Mouse (Mus musculus) left cerebral cortex, adult 11 months (tissue): ENCODE measurements at regions not wholly inside any gene's neighbourhood (a gene's known extent, or its start where the extent isn't known, plus 50 kb on each side); places are given as distances from the start of the nearest gene placed in this dataset.
A peak's percentile ranks its signal among the peaks of the same experiment; 100 is the strongest.

Source experiments
- DNase-seq: peaks from one replicate; pipeline ENCODE4 v3.0.0; 2022; ENCODE audit warnings: low spot score

- no peak for DNase-seq
These were observed 70.5 kb upstream of the Efemp1 start for GRCm38 (mm10) chr11:28782486-28782885.

GRCm38 (mm10) chr11:28770831-28771230 lies 82.2 kb upstream of the Efemp1 start:
- no peak for DNase-seq

- DNase-seq: no peak
These were observed 92.3 kb upstream of the Efemp1 start for GRCm38 (mm10) chr11:28760751-28761150.

- DNase-seq: peak; percentile 5
These were observed 117.9 kb upstream of the Efemp1 start for GRCm38 (mm10) chr11:28734941-28735597.

GRCm38 (mm10) chr11:28734581-28734931 lies 118.4 kb upstream of the Efemp1 start:
- DNase-seq: no peak

- no peak for DNase-seq
These were observed 119.0 kb upstream of the Efemp1 start for GRCm38 (mm10) chr11:28733877-28734580.

- no peak for DNase-seq
These were observed 122.9 kb upstream of the Efemp1 start for GRCm38 (mm10) chr11:28730140-28730539.

GRCm38 (mm10) chr11:28709511-28709910 lies 125.4 kb upstream of the Ccdc85a start:
- DNase-seq: no peak

- no peak for DNase-seq
These were observed 124.3 kb upstream of the Ccdc85a start for GRCm38 (mm10) chr11:28708431-28708830.

- no peak for DNase-seq
These were observed 118.3 kb upstream of the Ccdc85a start for GRCm38 (mm10) chr11:28702384-28702783.

- DNase-seq: no peak
These were observed 117.3 kb upstream of the Ccdc85a start for GRCm38 (mm10) chr11:28701379-28701778.

- DNase-seq: no peak
These were observed 115.6 kb upstream of the Ccdc85a start for GRCm38 (mm10) chr11:28699766-28700165.

- DNase-seq: no peak
These were observed 113.7 kb upstream of the Ccdc85a start for GRCm38 (mm10) chr11:28697644-28698480.

- no peak for DNase-seq
These were observed 110.9 kb upstream of the Ccdc85a start for GRCm38 (mm10) chr11:28695031-28695430.

GRCm38 (mm10) chr11:28693303-28693702 lies 109.2 kb upstream of the Ccdc85a start:
- no peak for DNase-seq

GRCm38 (mm10) chr11:28692263-28693194 lies 108.4 kb upstream of the Ccdc85a start:
- DNase-seq: no peak

- no peak for DNase-seq
These were observed 104.3 kb upstream of the Ccdc85a start for GRCm38 (mm10) chr11:28688436-28688835.

GRCm38 (mm10) chr11:28685407-28685806 lies 101.3 kb upstream of the Ccdc85a start:
- no peak for DNase-seq

- no peak for DNase-seq
These were observed 97.2 kb upstream of the Ccdc85a start for GRCm38 (mm10) chr11:28681311-28681710.

- DNase-seq: peak; percentile 14
These were observed 86.6 kb upstream of the Ccdc85a start for GRCm38 (mm10) chr11:28670765-28671164.

GRCm38 (mm10) chr11:28669359-28669758 lies 85.2 kb upstream of the Ccdc85a start:
- DNase-seq: no peak

- no peak for DNase-seq
These were observed 76.3 kb upstream of the Ccdc85a start for GRCm38 (mm10) chr11:28660377-28660776.
